Mouse (Mus musculus) small intestine, adult 2 months (tissue): ENCODE results near the gene Pak7. TPM values are rescaled to one million over a fixed set of nuclear protein-coding genes. Genes with fewer than 3 reads are reported as not detected.

ENCODE experiments used
- H3K27ac ChIP-seq: fragments of 200-500 bp; 2 replicates; pipeline ENCODE4 v1.5.1; 2012; ENCODE audit warnings: low read depth, low read length, control low read depth, inconsistent platforms; ENCODE audit not compliant: insufficient read depth
- H3K27me3 ChIP-seq: fragments of 200-500 bp; 2 replicates; pipeline ENCODE4 v1.6.1; 2012; ENCODE audit warnings: mild to moderate bottlenecking, moderate library complexity, low read length, inconsistent platforms; ENCODE audit not compliant: control insufficient read depth, insufficient read depth
- H3K36me3 ChIP-seq: fragments of 200-500 bp; 2 replicates; pipeline ENCODE4 v1.6.1; 2012; ENCODE audit warnings: mild to moderate bottlenecking, low read length, control low read depth, inconsistent platforms; ENCODE audit not compliant: control insufficient read depth, insufficient read depth
- H3K4me1 ChIP-seq: fragments of 200-500 bp; 2 replicates; pipeline ENCODE4 v1.6.1; 2012; ENCODE audit warnings: low read length, inconsistent platforms, mixed read lengths; ENCODE audit not compliant: control insufficient read depth, insufficient read depth, insufficient read length
- H3K4me3 ChIP-seq: fragments of 200-500 bp; 2 replicates; pipeline ENCODE4 v1.5.1; 2012; ENCODE audit warnings: low read depth, mild to moderate bottlenecking, control low read depth, inconsistent platforms, low read length, moderate library complexity
- CTCF ChIP-seq: fragments of 200-500 bp; IDR thresholded peaks from 2 replicates; pipeline ENCODE4 v1.5.1; 2012; ENCODE audit warnings: low read depth, mild to moderate bottlenecking, control low read depth, inconsistent platforms, low read length, moderate library complexity, mixed read lengths; ENCODE audit not compliant: insufficient replicate concordance, insufficient read length; ENCODE audit errors: extremely low read depth
- POLR2A ChIP-seq: fragments of 200-500 bp; IDR thresholded peaks from 2 replicates; pipeline ENCODE4 v1.6.1; 2012; ENCODE audit warnings: low read depth, mild to moderate bottlenecking, control low read depth, inconsistent platforms, low read length, moderate library complexity
- WGBS: fragments of 180-500 bp; shearing (Covaris S2); methylation state at CpG from one replicate; pipeline ENCODE4 v1.1.7; 2018; 5-methylcytosine and 5-hydroxymethylcytosine counted together
- polyA plus RNA-seq: library from polyadenylated mRNA; depleted of rRNA; stranded (reverse); fragments of >200 nt; gene quantifications from 2 replicates; pipeline ENCODE4 v1.2.3, GENCODE M21; 2012; rRNA removed

Gene Pak7
- not detected in 2 replicates for polyA plus RNA-seq

DNA sequence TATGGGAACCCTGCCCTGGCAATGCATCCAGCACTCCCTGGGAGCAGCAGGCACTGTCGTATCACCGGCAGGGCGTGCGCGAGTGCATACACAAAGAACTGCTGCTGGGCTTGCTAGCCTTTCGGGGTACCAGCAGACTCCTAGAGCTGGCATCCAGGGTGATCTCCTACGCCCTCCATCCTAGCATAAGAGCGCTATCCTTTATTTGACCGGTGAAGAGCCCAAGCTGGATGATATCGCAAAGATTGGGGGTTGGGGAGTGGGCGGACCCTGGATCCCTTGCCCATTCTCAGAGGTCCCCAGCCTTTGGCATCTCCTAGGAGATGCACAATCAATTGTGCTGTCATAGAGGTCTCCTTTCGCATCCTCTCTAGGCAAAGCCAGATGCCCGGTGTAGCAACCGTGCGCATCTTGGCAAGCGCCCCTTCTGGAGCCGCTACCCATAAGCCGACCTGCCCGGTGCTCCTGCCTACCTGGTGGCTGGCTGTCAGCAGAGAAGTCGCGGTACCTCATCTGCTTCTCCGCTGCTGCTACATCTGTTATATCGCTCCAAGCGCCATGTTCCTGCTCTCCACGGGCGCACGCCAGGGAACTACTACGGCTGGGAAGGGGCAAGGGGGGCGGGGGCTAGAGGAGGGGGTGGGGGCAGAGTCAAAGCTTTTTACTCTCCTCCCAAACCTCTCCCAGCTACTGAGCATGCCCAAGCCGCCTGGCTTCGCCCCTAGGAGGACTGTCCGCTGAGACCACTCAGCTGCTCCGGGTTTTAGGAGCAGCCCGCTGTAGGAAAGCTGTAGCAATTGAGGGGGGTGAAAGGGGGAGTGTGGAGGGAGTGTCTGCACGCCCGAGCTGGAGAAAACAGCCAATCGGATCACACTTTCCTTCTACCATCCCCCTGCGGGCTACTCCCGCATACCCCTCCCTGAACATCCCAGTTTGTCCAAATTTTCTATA is at the start of gene Pak7:
Gene Pak7 (minus strand): TSS at position 787 of the 951 bp plus-strand sequence.
- TF ChIP-seq CTCF (no peak), POLR2A (no peak)
- WGBS: 4% methylated on average over 39 of the region's 39 CpGs

DNA sequence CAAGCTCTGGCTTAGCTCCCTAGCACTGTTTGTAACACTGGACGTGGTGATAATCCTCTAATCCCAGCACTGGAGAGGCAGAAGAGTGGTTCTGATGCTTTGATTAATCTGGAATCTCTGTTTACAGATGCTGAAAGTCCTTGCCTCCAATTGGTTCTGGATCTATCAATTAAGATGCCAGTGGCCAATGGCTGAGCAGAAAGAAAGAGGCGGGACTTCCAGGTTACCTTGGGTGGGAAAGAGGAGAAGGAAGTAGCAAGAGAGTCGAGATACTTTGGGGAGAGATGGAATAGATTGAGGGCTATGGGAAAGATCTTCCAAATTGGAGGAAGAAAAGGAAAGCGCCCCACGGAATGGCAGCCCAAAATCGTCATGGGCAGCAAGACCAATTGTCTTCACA is 37.8 kb upstream of the Pak7 start:
- Histone ChIP-seq H3K4me3 (no peak overlapping the region), H3K36me3 (no peaks in the 10 kb centered on the region), H3K27ac (no peak overlapping the region), H3K4me1 (no peaks in the 10 kb centered on the region), H3K27me3 (no peaks in the 10 kb centered on the region)
- TF ChIP-seq CTCF (no peak), POLR2A (no peak)
- WGBS: 75% methylated on average over 6 of the region's 6 CpGs

More for the DNA sequence above, at the start of gene Pak7:
- Histone ChIP-seq H3K27me3 (peaks cover 5% of the 10 kb centered on the region; the same call in 1 of the 2 replicates), H3K27ac (no peak within 1 kb of the TSS), H3K36me3 (no peaks in the 10 kb centered on the region), H3K4me3 (no peak within 1 kb of the TSS), H3K4me1 (no peaks in the 10 kb centered on the region; the same call in 1 of the 2 replicates)

DNA sequence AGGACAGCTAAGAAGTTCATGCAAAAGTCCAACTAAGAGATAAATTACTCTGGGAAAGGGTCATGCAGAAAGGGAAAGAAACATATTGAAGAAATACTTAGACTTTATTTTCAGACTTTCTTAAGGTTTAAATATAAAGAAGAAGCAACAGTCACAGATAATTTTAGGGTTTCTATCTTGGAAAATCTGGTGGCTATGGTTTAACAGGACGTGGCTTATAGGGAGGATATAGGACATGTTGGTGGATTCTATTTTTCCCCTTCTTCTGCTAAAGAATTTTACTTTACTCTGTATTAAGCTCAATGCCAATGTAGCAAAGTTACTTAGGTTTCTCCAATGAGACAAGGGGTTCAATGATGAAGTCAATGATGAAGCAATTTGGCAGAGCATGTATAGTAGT is 31.8 kb upstream of the Pak7 start:
- no peak overlapping the region for H3K27ac ChIP-seq
- no peaks in the 10 kb centered on the region for H3K27me3 ChIP-seq
- 76% methylated on average over 1 of the region's 1 CpGs for WGBS
- no peak overlapping the region for H3K4me3 ChIP-seq
- H3K36me3 ChIP-seq: no peaks in the 10 kb centered on the region
- TF ChIP-seq CTCF: no peak
- TF ChIP-seq POLR2A: no peak
- no peaks in the 10 kb centered on the region for H3K4me1 ChIP-seq

DNA sequence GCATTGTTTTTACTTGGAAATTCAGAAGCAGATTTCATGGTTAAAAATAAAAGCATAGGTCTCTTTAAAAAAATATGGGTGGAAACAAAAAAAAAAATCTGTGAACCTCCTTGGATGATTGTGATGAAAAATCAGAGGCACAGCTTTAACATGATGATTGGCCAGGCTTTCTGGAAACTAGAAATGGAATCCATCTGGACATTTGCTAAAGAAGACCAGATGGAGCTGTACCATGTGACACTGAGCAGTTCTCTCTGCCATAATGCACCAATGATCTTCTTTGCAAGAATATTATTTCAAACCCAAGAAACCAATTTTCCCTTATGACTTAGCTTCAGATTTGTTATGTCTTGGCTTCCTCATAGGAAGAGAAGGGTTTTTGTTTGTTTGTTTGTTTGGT is 28.6 kb upstream of the Pak7 start:
- H3K4me3 ChIP-seq: no peak overlapping the region
- no peak for TF ChIP-seq CTCF
- TF ChIP-seq POLR2A: no peak
- no peaks in the 10 kb centered on the region for H3K4me1 ChIP-seq
- H3K27ac ChIP-seq: no peak overlapping the region
- no peaks in the 10 kb centered on the region for H3K27me3 ChIP-seq
- no peaks in the 10 kb centered on the region for H3K36me3 ChIP-seq

DNA sequence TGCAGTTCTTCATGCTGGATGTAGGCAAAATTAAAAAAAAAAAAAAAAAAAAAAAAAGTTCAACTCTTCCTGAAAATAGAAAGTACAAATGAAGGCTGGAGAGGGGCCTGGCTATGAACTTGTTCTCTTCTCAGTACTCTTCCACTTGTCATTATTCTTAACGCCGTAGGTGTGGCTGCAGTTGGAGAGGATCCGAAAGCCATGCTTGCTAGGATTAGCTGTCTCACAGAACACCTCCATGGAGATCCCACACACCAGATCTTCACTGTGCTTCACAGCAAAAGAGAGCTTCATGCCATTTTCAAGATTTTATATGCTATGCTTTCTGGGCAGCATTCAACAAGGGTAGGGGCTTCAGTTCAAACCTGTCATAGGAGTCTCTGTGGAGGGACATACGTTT is 14.8 kb upstream of the Pak7 start:
- 82% methylated on average over 4 of the region's 4 CpGs for WGBS
- H3K4me1 ChIP-seq: no peaks in the 10 kb centered on the region

DNA sequence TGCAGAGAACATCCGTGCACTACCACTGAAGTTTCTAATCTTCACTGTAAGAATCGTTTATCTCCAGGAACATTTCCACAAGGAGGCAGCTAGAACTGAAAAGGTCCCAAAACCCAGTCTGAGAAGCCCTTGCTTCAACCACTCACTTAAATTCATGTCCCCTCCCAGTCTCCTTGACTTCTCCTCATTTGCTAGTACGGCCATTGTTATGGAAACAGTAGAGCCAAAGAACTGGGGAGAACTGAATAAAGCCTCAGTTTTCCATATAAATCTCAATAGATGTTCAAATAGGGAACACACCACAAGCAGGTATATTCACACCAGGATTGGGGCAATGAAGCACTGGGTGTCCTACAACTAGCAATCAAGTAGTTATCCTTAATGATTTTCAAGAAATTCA is 12.4 kb downstream of the Pak7 start:
- TF ChIP-seq POLR2A (no peak), CTCF (no peak)
- 62% methylated on average over 3 of the region's 3 CpGs for WGBS
- H3K36me3 ChIP-seq: no peaks in the 10 kb centered on the region
- no peaks in the 10 kb centered on the region for H3K27me3 ChIP-seq
- H3K27ac ChIP-seq: no peak overlapping the region
- H3K4me3 ChIP-seq: no peak overlapping the region
- H3K4me1 ChIP-seq: no peaks in the 10 kb centered on the region

More for the DNA sequence above, 14.8 kb upstream of the Pak7 start:
- Histone ChIP-seq H3K27me3 (no peaks in the 10 kb centered on the region), H3K4me3 (no peak overlapping the region), H3K27ac (no peak overlapping the region), H3K36me3 (no peaks in the 10 kb centered on the region)
- TF ChIP-seq CTCF (no peak), POLR2A (no peak)

DNA sequence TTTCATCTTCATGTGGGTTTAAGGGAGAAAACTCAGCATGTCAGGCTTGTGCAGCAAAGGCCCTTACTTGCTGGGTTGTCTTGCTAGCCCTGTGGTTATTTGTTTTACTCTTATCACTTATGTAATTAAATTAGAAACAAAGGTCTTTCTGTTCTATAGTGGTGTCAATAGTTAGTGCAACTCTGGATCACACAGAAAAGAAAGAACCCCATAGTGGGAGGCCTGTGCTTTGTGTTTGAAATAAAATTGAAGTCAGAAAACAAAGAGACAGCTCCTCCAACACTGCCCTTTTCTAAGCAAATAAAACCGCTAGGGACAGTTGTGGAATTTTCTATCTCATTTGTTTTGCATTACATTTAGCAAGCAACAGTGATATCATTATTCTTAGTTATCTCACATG is 15.4 kb downstream of the Pak7 start:
- Histone ChIP-seq H3K27ac (no peak overlapping the region), H3K4me3 (no peak overlapping the region), H3K27me3 (no peaks in the 10 kb centered on the region), H3K36me3 (no peaks in the 10 kb centered on the region), H3K4me1 (no peaks in the 10 kb centered on the region)
- TF ChIP-seq CTCF (no peak), POLR2A (no peak)
- WGBS: 59% methylated on average over 1 of the region's 1 CpGs
